Mouse (Mus musculus): ENCODE measurements around the gene Slc41a1. TPM values are rescaled to one million over a fixed set of nuclear protein-coding genes. Genes with fewer than 3 reads are reported as not detected.

Gene Slc41a1
- total RNA-seq, 2 experiments from 2014 or later: 43.9 to 54.7 TPM

DNA sequence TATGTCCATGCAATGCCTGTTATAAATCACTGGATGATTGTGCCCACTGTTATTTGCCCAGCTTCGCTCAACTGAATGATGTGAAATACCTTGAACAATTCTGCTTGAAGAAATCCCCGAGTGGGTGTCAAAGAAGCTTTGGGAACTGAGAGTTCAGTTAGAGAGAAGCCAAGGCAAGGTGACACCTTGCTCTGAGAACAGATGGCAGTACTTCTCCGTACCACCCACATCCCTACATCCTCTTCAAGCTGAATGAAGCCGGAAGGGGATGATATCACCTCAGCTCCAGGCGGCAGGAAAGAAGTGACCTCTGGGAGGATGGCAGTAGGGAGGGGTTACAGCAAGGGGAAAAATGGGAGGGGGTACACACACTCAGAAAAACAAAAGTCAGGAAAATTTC lies 3.7 kb upstream of the Slc41a1 start:
- intact Hi-C loops (cut with DNase I; ENCODE audit: low total_unique reads): no loop called here
- no peak for DNase-seq

DNA sequence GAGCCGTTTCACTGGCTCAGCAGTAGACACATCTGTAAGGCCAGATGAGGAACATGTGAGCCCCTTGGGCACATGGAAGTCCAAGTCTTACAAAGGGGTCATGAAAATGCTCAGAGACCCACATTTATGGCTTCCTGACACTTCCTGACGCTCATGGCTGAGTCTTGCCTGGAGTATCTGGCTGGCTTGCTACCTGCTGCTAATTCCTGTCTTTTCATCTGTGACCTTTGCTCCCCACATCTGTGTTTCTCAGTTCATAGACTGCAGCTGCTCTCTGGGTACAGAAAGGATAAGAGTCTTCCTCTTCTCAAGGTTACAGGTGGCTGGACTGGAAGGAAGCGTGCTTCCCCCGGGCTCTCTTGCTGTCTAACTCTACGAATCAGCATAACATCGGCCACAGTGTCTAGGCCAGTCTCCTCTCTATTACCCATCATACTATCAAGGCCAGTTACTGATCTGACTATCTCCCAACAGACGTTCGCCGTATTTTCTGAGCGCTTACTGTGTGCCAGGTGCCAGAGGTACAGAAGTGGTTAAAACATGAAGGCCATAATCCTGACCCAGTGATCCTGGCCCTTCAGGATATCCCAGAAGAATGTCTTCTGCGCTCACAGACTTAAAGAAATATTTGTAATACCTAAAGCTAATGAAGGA lies 2.6 kb upstream of the Slc41a1 start:
- intact Hi-C loops (cut with DNase I; ENCODE audit: low total_unique reads): no loop called here
- no peak for DNase-seq

DNA sequence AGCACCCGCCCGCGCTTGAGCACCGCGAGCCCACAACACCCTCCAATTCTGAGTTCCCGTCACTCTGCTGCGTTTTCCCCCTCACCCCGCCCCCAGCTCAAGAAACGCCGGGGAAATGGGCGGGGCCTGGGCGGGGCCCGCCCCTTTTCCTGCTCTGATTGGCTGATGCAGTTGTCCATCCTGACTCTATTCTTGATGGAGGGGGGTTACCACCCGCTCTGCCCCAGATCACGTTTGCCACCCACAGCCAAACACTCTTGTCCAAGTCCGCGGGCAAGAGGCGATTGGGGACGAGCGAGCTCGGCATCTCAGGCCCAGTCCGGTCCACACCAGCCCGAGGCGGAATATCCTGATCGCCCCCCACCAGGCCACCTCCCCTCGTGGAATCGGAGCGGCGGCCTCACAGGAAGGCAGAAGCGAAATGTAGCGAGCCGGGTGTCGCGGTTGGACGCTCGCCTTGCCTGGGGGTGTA lies 530 bp downstream of the Slc41a1 start:
- intact Hi-C loops (cut with DNase I; ENCODE audit: low total_unique reads): no loop called here

DNA sequence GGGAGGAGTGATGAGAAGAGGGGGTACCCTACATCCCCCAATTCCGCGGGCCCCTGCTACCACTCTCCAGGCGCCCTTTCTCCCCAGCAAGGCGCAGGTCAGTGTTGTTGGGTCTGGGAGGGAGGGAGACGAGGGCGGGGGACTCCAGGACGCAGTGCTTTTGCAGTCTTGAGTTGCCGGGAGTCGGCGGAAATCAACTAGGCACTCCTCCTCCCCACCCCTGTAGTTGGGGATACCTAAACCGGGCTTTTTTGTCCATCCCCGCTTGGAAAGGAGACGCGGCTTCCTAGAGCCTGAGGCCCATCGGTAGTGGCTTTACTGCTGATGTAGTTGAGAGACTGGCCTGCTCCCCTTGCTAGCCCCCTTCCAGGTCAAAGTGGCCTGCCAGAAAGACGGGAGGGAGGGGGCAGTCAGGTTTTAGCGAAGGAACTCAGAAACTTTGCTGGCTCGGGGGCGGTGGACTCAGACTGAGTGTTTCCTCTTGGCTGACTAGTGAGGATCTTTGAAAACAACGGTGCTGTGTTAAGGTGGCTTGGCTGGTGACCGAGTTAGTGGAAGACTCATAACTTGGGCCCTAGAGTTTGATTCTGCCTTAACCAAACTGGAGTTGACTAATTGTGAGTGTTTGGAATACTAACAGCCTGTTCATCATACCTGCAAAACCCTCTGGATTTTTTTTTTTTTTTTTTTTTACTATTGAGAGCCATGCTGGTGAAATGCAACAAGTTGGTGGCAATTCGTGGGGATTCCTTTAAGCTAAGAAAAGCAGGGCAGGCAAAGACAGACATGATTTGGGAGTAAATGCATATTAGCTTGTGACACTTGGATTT lies 1.2 kb downstream of the Slc41a1 start:
- intact Hi-C loops (cut with DNase I; ENCODE audit: low total_unique reads): no loop called here
- DNase-seq: no peak

More for the DNA sequence above, 530 bp downstream of the Slc41a1 start:
- peak; percentile 91 for DNase-seq

DNA sequence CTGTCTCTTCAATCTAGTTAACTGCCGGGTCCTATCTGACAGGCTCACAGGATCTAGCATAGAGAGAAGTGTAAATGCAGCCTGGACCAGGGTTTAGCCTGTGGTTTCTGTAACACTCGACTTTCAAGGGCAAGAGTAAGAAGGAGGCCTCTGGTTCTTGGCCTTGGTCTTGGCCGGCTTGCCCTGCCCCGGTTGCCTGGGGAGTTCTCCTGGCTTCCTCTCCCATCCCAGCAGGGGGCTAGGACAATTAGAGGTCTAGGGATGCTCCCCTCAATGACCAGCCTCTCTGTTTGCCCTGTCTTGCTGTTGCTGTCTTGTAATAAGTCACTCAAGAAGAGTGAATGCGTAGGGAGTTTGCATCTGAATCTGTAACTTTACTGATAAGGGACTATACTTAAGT lies 2.0 kb downstream of the Slc41a1 start:
- intact Hi-C loops (cut with DNase I; ENCODE audit: low total_unique reads): no loop called here
- DNase-seq: no peak

DNA sequence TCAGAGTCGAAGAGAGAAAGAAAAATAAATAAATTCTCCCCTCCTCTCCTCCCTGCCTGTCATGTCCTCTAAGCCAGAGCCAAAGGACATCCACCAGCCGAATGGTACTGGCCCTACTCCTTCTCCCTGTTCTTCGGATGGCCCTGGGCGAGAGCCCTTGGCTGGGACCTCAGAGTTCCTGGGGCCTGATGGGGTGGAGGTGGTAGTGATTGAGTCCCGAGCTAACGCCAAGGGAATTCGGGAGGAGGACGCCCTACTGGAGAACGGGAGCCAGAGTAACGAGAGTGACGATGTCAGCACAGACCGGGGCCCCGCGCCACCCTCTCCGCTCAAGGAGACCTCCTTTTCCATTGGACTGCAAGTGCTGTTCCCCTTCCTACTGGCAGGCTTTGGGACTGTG lies 3.3 kb downstream of the Slc41a1 start:
- DNase-seq: no peak
- intact Hi-C loops (cut with DNase I; ENCODE audit: low total_unique reads): no loop called here

DNA sequence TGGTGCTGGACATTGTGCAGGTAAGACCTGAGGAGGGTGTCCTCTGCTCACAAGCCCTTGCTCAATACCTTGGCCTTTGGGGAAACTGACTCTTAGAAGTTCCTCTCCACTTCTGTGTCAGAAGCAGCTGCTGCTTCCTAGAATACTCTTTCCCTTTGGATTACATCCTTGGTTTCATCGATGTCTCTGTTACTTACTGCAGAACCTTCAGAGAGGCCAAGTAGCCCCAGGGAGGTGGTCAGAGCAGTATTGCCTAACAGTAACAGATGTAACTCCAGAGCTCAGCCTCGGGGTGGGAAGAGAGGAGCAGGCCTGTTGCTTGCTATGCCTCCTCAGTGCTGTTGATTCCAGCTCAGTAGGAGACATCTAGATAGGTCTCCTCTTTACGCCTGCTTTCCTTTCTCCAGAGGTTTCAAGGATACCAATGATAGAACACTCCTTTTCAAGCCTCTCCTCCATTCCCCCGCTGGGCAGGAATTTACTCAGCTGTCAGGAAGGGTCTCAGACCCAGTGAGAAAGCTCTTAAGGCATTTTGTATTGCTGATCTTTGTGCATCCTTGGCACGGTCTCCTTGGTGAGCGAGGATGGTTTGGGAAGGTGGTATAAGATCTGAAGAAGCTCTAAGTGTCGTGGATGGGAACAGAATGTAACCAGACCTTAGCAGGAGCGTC lies 3.8 kb downstream of the Slc41a1 start:
- intact Hi-C loops (cut with DNase I; ENCODE audit: low total_unique reads): no loop called here
- no peak for DNase-seq

DNA sequence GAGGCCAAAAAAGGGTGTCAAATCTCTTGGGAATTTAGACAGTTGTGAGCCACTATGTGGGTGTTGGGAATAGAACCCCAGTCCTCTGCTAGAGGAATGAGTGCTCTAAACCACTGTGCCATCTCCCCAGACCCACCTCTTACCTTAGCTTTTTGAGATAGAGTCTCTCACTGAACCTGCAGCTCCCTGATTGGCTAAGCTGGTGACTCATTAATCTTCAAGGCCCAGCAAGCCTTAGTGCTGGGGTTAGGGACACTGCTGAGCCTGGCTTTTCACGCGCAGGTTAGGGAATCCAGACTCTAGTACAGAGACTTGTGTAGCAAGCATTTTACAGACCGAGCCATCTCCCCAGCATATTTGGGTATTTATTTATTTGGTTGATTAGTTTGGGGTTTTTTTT lies 9.7 kb downstream of the Slc41a1 start:
- intact Hi-C loops (cut with DNase I; ENCODE audit: low total_unique reads): no loop called here

DNA sequence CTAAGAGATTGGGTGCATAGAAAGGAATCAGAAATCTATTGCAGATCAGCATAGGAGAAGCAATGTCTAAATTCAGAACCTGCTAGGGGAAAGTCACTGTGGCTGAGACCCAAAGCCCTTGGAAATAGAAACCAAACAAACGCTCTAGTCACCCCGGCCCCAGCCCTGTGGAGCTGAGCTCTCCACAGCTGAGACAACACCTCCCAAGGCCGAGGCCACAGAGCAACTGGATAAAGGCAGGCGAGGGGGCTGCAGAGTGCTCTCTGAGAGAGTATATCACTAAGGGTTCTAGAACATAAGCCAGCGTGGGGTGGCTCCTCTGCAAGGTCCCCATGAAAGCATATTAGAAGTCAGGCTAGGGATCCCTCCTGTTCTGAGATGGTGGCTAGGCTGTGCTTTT lies 11.2 kb downstream of the Slc41a1 start:
- intact Hi-C loops (cut with DNase I; ENCODE audit: low total_unique reads): no loop called here
- DNase-seq: no peak

More for the DNA sequence above, 9.7 kb downstream of the Slc41a1 start:
- DNase-seq: no peak

DNA sequence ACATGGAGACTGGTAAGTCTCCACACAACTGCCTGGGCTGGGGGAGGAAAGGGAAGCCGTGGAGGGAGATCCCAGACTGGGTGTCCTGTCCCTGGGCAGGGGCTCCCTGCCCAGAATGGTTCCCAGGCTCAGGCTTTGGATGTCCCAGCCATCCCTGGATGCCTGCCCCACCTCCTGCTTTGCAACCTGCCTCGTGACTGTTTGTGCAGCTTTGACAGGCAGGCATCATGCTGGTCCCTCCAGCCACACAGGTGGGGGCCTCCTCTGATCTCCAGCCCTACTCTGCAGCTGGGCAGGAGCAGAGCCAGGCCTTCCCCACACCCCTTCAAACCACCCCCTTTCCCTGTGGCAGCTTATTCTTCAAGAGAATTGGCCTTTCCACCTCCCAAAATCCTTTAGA lies 12.0 kb downstream of the Slc41a1 start:
- intact Hi-C loops (cut with DNase I; ENCODE audit: low total_unique reads): no loop called here
- peak; percentile 42 for DNase-seq

DNA sequence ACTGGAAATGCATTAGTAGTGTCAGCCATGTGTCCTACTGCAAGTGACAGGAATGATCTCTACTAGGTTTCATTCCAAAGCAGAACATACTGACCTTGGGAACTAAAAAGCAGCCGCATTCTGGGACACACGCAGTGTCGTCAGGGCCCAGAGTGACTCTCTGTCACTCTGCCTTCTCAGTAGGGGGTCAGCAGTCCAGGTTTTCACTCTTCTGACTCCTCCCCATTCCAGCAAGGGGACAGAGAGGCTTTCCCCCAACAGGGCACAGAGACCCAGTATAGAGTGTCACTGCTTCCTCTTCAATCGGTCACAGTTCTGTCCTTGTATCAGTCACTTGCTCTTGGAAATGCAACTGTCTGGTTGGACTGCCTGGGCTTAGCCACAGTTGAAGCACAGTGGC lies 14.9 kb downstream of the Slc41a1 start:
- DNase-seq: no peak
- intact Hi-C loops (cut with DNase I; ENCODE audit: low total_unique reads): no loop called here

DNA sequence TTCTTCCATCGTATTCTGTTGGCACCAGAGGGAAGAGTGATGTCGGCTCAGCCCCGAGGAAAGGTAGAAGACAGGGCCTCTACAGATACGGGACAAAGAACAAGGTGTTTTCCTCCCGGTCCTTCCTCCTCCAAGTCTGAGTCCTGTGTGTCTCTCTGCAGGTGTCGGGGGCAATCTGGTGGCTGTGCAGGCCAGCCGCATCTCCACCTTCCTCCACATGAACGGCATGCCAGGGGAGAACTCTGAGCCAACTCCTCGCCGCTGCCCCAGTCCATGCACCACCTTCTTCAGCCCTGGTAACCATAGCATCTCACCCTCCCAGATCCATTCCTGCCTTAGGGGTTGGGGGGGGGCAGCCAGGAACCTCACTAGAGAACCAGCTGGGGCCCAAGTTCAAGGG lies 16.5 kb downstream of the Slc41a1 start:
- DNase-seq: no peak
- intact Hi-C loops (cut with DNase I; ENCODE audit: low total_unique reads): no loop called here

DNA sequence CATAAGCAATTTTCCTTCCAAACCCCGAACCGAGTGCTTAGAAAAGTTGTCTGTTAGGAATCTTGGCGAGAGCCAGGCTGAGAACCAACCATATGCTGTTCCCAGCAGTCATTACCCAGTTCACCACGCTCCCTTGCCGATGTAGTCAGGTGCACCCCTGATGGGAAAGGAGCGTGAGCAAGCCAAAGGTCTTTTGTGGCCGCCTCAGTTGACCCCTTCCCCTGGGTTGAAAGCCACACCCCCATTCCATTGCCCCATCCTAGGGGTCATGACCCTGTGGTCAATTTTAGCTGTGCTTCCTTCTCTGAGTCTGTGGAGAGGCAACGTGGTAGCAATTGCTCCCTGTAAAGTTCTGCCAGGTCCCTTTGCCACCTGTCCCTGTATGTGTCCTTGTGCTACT lies 17.6 kb downstream of the Slc41a1 start:
- intact Hi-C loops (cut with DNase I; ENCODE audit: low total_unique reads): loop anchor here (5.0 kb wide), 2 partner anchors 78 to 138 kb away; no protein-coding TSS in a partner anchor
- no peak for DNase-seq

DNA sequence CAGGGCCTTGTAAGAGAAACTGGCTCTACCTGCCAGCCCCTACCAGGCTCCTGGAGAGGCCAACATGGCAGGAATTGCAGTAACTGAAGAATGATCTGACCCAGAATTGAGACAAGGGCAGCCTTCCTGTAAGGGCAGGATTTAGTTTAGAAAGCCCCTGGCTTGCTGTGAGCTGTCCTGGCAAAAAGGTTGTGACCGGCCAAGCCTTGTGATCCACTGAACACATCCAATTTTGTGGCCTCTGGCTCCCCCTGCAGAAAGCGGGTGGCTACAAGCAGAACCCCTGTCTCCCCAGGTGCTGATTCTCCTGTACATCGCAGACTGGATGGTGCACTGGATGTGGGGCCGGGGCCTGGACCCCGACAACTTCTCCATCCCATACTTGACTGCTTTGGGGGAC lies 19.0 kb downstream of the Slc41a1 start:
- intact Hi-C loops (cut with DNase I; ENCODE audit: low total_unique reads): loop anchor here (5.0 kb wide), 2 partner anchors 79 to 139 kb away; no protein-coding TSS in a partner anchor
- DNase-seq: peak; percentile 75

DNA sequence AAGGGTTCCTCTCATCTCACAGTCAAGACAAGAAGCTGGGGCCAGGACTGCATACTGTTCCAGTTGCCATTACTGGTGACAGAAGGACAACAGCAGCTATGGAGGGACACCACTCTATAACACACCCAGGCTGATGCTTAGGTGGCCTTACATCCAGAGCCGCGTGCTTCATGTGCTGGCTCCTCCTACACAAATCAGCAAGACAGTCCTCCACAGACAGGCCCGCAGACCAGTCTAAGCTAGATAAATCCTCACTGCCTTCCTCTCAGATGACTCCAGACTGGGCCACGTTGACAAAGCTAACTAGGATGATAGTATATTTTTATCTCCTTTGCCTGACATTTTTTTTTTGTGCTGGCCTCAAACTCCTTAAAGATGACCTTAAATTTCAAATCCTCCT lies 34.5 kb downstream of the Slc41a1 start:
- DNase-seq: no peak

DNA sequence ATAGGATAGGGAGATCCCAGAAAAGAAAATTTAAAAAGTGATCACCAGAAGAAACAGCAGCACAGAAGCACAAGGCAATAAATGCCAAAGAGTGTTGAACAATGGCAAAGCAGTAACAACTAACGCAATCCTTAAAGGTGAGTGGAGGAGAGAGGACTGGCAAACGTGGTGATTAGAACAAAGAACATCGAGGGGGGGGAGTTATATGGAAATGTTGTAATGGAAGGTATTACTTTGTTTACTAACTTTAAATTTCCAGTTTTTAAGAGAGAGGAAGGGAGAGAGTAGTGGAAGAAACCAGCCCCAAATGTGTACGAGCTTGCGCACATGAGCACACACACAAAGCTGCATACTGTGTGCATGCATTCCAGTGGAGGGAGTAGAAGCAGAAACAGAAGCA lies 38.3 kb downstream of the Slc41a1 start:
- DNase-seq: no peak
- intact Hi-C loops (cut with DNase I; ENCODE audit: low total_unique reads): no loop called here

More for the DNA sequence above, 34.5 kb downstream of the Slc41a1 start:
- intact Hi-C loops (cut with DNase I; ENCODE audit: low total_unique reads): no loop called here

DNA sequence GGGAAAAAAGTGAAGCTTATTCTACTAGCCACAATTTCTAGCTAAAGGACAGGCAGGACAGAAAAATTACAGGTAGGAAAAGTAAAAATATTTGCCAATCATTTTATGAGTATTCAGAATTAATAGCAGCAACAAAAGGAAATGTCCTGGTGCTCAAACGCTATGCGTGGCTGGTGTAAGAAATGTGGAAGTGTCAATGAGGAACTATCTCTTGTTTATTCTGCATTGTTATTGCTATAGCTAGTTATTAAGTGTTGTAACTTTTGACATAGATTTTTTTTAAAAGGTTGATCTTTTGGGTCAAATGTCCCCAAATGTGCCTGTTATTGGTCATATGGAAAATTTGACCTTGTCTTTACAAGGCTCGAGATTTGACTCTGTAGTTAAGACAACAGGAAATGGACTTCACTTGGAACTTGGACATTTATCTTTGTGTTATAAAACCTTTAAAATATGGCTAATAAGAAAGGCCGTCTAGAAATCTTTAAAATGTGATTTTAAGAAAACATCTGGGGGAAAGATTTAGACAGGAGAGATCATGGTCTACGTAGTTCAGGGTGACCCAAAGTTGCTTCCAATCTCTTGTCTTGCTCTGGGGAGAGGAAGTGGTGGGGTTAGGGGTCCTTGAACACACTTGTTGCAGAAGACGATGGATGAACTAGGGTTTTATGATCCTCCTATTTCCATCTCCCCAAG lies 39.2 kb downstream of the Slc41a1 start:
- intact Hi-C loops (cut with DNase I; ENCODE audit: low total_unique reads): no loop called here
- DNase-seq: no peak

DNA sequence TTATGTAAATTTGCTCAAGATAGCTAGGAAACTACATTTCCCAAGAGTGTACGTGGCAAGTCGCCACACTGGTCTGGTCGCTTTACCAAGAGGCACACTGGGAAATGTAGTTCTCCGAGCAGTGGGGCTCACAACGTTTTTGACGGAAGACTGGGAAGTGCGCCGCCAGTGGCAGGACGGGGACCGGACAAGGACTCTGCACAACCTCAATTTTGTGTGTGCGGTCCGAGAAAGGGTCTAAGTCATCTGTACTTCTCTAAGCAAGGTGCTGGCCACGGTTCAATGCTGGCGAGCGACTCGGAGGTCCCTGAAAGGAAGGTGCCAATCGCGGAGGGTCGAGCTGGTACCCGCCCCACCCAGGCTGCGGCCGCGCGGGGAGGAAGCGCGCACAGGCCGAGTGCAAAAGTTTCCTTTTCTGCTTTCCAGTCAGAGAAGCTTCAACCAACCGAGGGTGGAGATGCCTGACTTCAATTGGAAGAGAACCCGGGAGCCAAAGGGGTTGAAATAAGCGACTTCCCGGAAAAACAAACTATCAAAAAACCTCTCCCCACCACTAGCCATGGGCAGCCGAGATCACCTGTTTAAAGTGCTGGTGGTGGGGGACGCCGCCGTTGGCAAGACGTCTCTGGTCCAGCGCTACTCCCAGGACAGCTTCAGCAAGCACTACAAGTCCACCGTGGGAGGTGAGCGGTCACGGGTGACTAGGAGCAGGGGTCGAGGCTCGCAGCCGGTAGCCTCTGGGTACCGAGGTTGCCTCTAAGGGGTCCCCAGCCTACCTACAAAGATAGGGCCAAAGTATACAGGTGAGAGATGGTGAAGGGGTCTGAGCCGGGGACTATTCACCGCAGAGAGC lies 40.0 kb downstream of the Slc41a1 start, which contains the start of gene Rab29:
Gene Rab29, plus strand, starts transcription at position 132 of the 853 bp plus-strand sequence.
- intact Hi-C loops (cut with DNase I; ENCODE audit: low total_unique reads): no loop called here
- peak; percentile 93 for DNase-seq

DNA sequence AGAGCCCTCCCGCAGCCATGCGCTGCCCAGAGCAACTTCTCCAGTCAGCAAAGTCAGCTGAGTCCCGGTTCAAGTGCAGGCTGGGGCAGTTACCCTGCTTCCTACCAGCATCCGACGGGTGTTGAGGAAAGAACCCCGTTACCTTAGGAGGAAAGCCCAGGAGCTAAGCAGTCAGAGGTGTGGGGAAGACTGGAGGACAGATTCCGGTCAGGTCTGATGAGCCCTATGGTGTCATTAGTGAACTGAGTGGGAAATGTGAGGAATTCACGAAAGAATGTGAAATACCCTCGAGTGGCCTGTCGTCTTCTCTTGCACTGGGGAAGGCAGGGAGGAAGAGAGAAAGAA lies 40.6 kb downstream of the Slc41a1 start:
- DNase-seq: no peak
- intact Hi-C loops (cut with DNase I; ENCODE audit: low total_unique reads): no loop called here
